Mouse (Mus musculus) brain, embryonic 14.5 days (tissue): ENCODE measurements at regions not wholly inside any gene's neighbourhood (a gene's known extent, or its start where the extent isn't known, plus 50 kb on each side); places are given as distances from the start of the nearest gene placed in this dataset.

Source experiments
- CTCF ChIP-seq: fragments of 200-500 bp; IDR thresholded peaks from 2 replicates; pipeline ENCODE4 v1.5.1; 2012; ENCODE audit warnings: inconsistent platforms, mild to moderate bottlenecking, moderate library complexity, borderline replicate concordance; ENCODE audit not compliant: insufficient read depth, insufficient read length; ENCODE audit errors: extremely low read depth
- POLR2A ChIP-seq: fragments of 200-500 bp; IDR thresholded peaks from 2 replicates; pipeline ENCODE4 v1.6.1; 2012; ENCODE audit warnings: mild to moderate bottlenecking, inconsistent platforms, borderline replicate concordance; ENCODE audit not compliant: poor library complexity, insufficient read depth, insufficient read length, severe bottlenecking; ENCODE audit errors: extremely low read depth

- TF ChIP-seq CTCF: no peak
- no peak for TF ChIP-seq POLR2A
Measured at GRCm38 (mm10) chr2:139356280-139357010, 137.3 kb upstream of the Sptlc3 start.
